ENCODE assay signal across 12 mouse cellular contexts in the genomic region with DNA sequence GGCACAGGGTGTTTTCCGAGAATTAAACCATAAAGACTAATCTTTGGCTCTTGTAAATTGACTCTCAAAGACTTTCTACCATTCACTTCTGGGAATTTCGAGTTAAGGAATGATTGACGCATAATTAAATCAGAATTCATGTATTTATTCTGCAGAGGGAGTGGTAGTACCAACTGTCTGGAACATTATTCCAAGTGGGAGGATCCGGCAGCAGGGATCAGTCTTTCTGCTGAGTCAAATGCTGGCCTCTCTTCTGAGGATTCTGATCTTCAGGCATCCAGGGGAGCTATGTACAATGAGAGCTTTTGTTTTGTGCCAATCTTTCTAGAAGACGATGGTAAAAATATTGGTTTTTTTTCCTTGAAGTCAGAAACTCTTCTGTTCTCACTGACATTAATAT.
"Had no signal": no experiment of that assay in that cellular context is flagged by ENCODE, and none has a peak within 500 bp of the region (broad histone marks: within the 10 kb centered on the region; RNA-seq: fewer than 3 reads in every experiment).

No protein-coding gene starts in this region.

- H3K4me1 ChIP-seq: limb, embryonic 13.5 days had no signal

- H3K9ac ChIP-seq: limb, embryonic 13.5 days; liver, embryonic 14.5 days had no signal

- H3K4me3 ChIP-seq: limb, embryonic 13.5 days had no signal

- H3K4me2 ChIP-seq: limb, embryonic 13.5 days had no signal

- H3K27ac ChIP-seq: kidney, postnatal 0 days; limb, embryonic 13.5 days; liver, embryonic 14.5 days had no signal

- H3K36me3 ChIP-seq: limb, embryonic 13.5 days had no signal

- ATAC-seq: intestine, embryonic 16.5 days had no signal

- H3K9me3 ChIP-seq: limb, embryonic 13.5 days had no signal

- DNase-seq: kidney, adult 9 months; kidney, postnatal 36 days; left cerebral cortex, postnatal 4 days; lung, adult 18-20 months; right cerebral cortex, postnatal 4 days; spleen, adult 18-20 months; thymus, adult 2 months; thymus, postnatal 36 days had no signal

- H3K27me3 ChIP-seq: limb, embryonic 13.5 days had no signal
